Mouse (Mus musculus) right cerebral cortex, postnatal 4 days (tissue): ENCODE measurements around the gene Amigo2.
A peak's percentile ranks its signal among the peaks of the same experiment; 100 is the strongest.

Experiments
- DNase-seq: peaks from one replicate; pipeline ENCODE4 v3.0.0-alpha.2; 2022

Gene Amigo2

GRCm38 (mm10) chr15:97246911-97247790, at the start of gene Amigo2, which contains the start of gene Pced1b:
Gene Amigo2, minus strand, starts transcription at chr15:97247287.
Gene Pced1b, plus strand, starts transcription at chr15:97247107.
- DNase-seq: peak; percentile 55

- DNase-seq: no peak
These were observed 44.4 kb upstream of the Amigo2 start for GRCm38 (mm10) chr15:97291291-97292050.

GRCm38 (mm10) chr15:97290351-97290750, 43.3 kb upstream of the Amigo2 start:
- no peak for DNase-seq

GRCm38 (mm10) chr15:97289176-97289575, 42.1 kb upstream of the Amigo2 start:
- no peak for DNase-seq

GRCm38 (mm10) chr15:97288690-97289089, 41.6 kb upstream of the Amigo2 start:
- DNase-seq: no peak

GRCm38 (mm10) chr15:97287436-97288143, 40.5 kb upstream of the Amigo2 start:
- no peak for DNase-seq

- DNase-seq: no peak
These were observed 39.6 kb upstream of the Amigo2 start for GRCm38 (mm10) chr15:97286731-97287130.

GRCm38 (mm10) chr15:97285665-97286212, 38.7 kb upstream of the Amigo2 start:
- no peak for DNase-seq

- DNase-seq: no peak
These were observed 37.1 kb upstream of the Amigo2 start for GRCm38 (mm10) chr15:97284201-97284600.

- no peak for DNase-seq
These were observed 35.4 kb upstream of the Amigo2 start for GRCm38 (mm10) chr15:97282572-97282881.

GRCm38 (mm10) chr15:97281712-97282571, 34.9 kb upstream of the Amigo2 start:
- DNase-seq: no peak

- no peak for DNase-seq
These were observed 33.7 kb upstream of the Amigo2 start for GRCm38 (mm10) chr15:97280776-97281175.

GRCm38 (mm10) chr15:97280131-97280530, 33.0 kb upstream of the Amigo2 start:
- no peak for DNase-seq

- no peak for DNase-seq
These were observed 31.4 kb upstream of the Amigo2 start for GRCm38 (mm10) chr15:97278340-97278948.

GRCm38 (mm10) chr15:97277328-97277727, 30.2 kb upstream of the Amigo2 start:
- DNase-seq: no peak

GRCm38 (mm10) chr15:97276660-97277153, 29.6 kb upstream of the Amigo2 start:
- no peak for DNase-seq

- DNase-seq: no peak
These were observed 28.7 kb upstream of the Amigo2 start for GRCm38 (mm10) chr15:97275626-97276395.

- DNase-seq: no peak
These were observed 25.7 kb upstream of the Amigo2 start for GRCm38 (mm10) chr15:97272831-97273230.

- DNase-seq: no peak
These were observed 25.1 kb upstream of the Amigo2 start for GRCm38 (mm10) chr15:97271985-97272697.
